Mouse (Mus musculus): ENCODE results near the gene Sost.

- TF ChIP-seq POLR2A (IDR thresholded peaks at IDR 0.05; ENCODE audit: control insufficient read depth, extremely low read depth, insufficient read depth, low read length, poor library complexity): no peak
- no peak for TF ChIP-seq CTCF (IDR thresholded peaks at IDR 0.05; ENCODE audit: borderline replicate concordance, control insufficient read depth, extremely low read depth, insufficient read depth, low read length, poor library complexity)
Observed at GRCm38 (mm10) chr11:101984054-101985025, 17.5 kb upstream of the Sost start, which contains the start of gene Cfap97d1.

All from thymus, adult 2 months (tissue).